Mouse (Mus musculus) testis, postnatal 10 days (tissue): ENCODE results near the gene Ext2.

Source experiments
- DNase-seq: peaks from one replicate; pipeline ENCODE4 v3.0.0; 2021; ENCODE audit warnings: low spot score

The Ext2 gene

GRCm38 (mm10) chr2:93776267-93777055 is 45.9 kb downstream of the Ext2 start:
- no peak for DNase-seq

GRCm38 (mm10) chr2:93775431-93775830 is 46.9 kb downstream of the Ext2 start:
- no peak for DNase-seq

- no peak for DNase-seq
These were observed 47.4 kb downstream of the Ext2 start for GRCm38 (mm10) chr2:93774946-93775345.

- no peak for DNase-seq
These were observed 49.6 kb downstream of the Ext2 start for GRCm38 (mm10) chr2:93772765-93773085.

GRCm38 (mm10) chr2:93772054-93772764 is 50.2 kb downstream of the Ext2 start:
- DNase-seq: no peak

- DNase-seq: no peak
These were observed 51.5 kb downstream of the Ext2 start for GRCm38 (mm10) chr2:93770895-93771294.

GRCm38 (mm10) chr2:93769875-93770274 is 52.5 kb downstream of the Ext2 start:
- DNase-seq: no peak

- DNase-seq: no peak
These were observed 56.6 kb downstream of the Ext2 start for GRCm38 (mm10) chr2:93765721-93766120.

- no peak for DNase-seq
These were observed 58.2 kb downstream of the Ext2 start for GRCm38 (mm10) chr2:93764211-93764610.

GRCm38 (mm10) chr2:93760389-93760788 is 62.0 kb downstream of the Ext2 start:
- no peak for DNase-seq

- no peak for DNase-seq
These were observed 63.2 kb downstream of the Ext2 start for GRCm38 (mm10) chr2:93759173-93759572.

GRCm38 (mm10) chr2:93758298-93758697 is 64.1 kb downstream of the Ext2 start:
- no peak for DNase-seq

- DNase-seq: no peak
These were observed 68.0 kb downstream of the Ext2 start for GRCm38 (mm10) chr2:93754366-93754765.

- no peak for DNase-seq
These were observed 69.1 kb downstream of the Ext2 start for GRCm38 (mm10) chr2:93753147-93753758.

GRCm38 (mm10) chr2:93749709-93750108 is 72.7 kb downstream of the Ext2 start:
- no peak for DNase-seq

- no peak for DNase-seq
These were observed 74.7 kb downstream of the Ext2 start for GRCm38 (mm10) chr2:93747538-93748126.

- DNase-seq: no peak
These were observed 75.7 kb downstream of the Ext2 start for GRCm38 (mm10) chr2:93746620-93747019.

- no peak for DNase-seq
These were observed 76.2 kb downstream of the Ext2 start for GRCm38 (mm10) chr2:93746162-93746561.

- DNase-seq: no peak
These were observed 76.6 kb downstream of the Ext2 start for GRCm38 (mm10) chr2:93745741-93746140.

- no peak for DNase-seq
These were observed 77.8 kb downstream of the Ext2 start for GRCm38 (mm10) chr2:93744346-93745229.

- DNase-seq: no peak
These were observed 80.7 kb downstream of the Ext2 start for GRCm38 (mm10) chr2:93741700-93742099.

- no peak for DNase-seq
These were observed 83.3 kb downstream of the Ext2 start for GRCm38 (mm10) chr2:93739044-93739569.
